Mouse (Mus musculus) c-Kit-positive CD71-positive TER-119-negative erythroid progenitor cells, embryonic 14.5 days (primary cell): ENCODE measurements at regions not wholly inside any gene's neighbourhood (a gene's known extent, or its start where the extent isn't known, plus 50 kb on each side); places are given as distances from the start of the nearest gene placed in this dataset.

Source experiments
- DNase-seq: peaks from one replicate; pipeline ENCODE4 v3.0.0-alpha.2; 2013; ENCODE audit warnings: low read depth

DNA sequence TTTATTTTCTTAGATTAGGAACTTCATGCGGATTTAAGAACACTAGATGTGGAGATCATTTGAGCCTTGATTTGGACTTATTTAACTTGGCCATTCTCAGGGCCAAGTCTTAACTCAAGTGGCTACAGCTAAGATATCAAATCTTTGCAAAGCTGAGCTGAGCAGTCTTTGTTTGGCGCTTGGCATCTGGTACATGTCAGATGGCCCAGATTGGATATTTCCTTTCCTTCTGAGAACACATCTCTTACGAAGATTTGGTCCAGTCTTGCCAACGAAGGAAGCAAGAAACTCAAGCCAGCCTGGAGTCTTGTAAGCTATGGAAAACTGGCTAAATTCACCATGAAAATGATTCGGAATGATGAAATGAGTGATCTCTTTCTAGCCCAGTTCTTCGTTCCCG lies 59.1 kb upstream of the Cdc42ep3 start:
- no peak for DNase-seq

DNA sequence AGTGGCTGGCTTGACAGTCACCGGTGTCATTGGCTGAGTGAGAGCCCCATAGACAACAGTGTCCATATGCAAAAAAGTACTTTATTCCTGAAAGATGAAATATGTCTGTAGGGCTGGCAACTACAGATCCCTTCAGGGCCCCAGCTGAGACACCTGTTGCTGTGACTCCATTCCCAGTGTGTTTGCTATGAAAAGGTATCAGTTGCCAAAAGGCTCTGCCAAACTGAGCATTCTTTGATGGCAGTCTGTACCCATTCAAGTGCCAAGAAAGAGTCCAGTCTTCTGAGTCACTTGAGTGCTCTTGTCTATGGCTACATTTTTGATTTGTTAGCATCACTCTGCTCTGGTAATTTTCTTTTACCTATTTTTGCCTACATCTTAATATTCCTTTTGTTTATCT lies 63.1 kb upstream of the Cdc42ep3 start:
- no peak for DNase-seq

DNA sequence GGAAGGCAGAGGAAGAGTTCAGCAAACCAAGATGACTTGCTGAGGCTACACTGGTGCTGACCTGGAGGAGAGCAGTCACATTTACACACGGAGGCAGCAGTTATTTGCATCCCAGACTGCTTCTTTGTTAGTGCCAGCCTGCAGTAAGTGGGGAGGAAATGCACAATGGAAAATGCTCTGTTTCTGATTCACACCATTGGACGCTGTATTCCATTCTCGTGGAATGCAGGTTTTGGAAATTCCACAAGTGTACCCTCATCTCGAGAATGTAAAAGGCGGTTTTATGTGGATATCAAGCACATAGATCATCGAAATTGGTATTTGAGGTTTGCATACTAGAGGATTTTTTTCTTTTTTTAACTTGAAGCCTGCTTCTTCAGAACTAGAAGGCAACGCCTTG lies 66.7 kb upstream of the Cdc42ep3 start:
- DNase-seq = no peak

DNA sequence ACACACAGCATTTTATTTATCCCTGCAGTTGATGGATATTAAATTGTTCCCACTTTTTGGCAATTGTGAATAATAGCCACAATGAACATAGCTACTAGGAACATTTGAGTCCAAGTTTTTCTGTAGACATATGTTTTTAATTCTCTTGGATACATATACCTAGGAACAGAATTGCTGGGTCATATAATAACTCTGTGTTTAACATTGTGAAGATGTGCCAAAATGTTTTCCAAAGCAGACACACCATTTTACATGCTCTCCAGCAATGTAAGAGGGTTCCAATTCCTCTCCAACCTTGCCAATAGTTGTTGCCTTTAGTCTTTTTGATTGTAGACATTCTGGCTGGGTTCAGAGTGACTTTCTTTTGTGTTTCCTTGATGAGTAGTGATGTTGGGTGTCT lies 84.3 kb upstream of the Cdc42ep3 start:
- DNase-seq = no peak

DNA sequence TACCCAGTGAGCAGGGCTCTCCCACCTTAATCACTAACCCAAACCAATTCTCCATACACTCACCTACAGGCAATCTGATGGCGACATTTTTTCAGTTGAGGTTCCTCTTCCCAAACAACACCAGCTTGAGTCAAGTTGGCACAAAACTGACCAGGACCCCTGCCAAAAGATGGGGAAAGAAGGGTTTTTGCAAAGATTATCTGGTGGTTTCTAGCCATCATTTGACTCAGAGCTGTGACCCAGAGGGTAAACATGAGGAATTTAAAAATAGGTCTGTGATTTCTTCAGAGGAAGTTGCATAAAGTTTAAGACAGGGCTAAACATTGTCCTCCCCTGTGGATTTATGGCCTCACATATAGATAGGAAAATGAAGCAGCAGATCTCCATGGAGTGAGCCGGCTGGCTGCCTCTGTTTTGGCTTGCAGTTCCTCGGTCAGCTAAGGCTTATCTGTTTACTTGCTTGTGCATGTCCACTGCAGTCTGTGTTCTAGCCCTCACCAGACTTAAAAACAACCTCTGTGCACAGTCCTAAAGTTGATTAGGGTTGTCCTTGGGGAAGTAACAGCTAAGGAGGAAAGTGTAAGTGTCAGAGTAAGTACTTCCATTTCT lies 87.7 kb upstream of the Cdc42ep3 start:
- no peak for DNase-seq

DNA sequence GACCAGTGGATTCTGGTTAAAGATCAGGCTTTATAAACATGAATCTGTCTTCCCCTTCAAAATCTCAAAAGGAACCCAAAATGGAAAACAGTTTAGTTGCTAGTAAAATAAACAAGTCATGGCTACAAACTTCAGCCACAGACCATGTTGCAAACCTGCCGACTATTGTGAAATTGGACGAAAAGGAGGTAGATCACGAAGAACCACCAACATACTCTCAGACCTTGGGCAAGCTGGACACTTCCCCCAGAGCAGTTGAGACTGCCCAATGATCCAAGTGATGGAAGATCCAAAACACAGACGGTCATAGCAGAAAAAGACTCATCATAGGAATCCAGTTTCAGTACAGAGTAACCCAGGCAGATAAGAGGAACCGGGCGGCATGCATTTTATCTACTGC lies 92.3 kb upstream of the Cdc42ep3 start:
- DNase-seq = no peak

DNA sequence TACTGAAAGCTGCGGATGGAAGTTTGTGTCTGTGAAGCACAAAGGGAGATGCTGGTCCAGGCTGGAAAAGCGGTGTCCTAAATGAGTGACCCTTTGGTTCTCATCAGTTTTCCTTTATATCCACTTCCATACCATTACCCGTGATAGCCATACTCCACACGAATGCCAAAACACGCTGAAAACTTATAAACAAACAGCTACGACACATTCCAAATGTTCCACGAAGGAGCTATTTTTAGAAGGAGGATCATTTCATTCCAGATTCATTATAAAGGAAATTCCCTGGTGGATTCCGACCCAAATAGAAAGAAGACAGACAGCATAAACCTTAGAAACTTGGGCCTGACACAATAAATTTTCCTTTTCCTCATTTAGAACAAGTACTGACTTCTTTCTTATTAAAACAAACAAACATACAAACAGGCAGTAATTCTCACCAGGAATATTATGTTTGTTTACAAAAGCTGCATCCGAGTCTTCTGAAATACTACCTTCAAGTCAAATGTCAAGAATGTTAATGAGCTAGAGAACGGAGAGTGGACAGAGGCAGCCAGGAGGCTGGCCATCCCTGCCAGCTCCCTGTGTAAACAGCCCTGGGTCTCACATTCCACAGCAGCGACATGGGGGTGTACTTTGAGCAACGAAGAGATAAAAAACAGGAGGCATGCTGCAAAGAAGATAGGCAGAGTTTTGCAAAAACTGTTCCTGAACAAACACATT lies 96.4 kb upstream of the Cdc42ep3 start:
- DNase-seq = no peak

DNA sequence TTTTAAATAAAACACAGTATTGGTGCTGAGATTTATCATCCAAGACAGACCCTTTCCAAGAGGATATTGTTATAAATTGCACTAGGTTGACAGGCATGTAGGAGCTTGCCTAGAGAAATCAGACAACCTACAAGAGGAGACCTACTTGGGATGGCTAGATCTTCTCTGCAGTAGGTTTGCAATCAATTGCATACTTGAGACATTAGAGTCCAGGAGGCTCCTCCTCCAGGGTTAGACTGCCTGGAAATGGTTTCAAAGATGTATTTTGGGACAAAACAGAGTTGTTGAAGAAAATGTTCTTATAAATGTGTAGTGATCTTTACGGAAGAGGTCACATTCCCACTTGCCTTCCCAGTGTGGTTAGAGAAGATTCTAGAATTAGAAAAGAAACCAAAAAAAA lies 98.9 kb upstream of the Cdc42ep3 start:
- no peak for DNase-seq

DNA sequence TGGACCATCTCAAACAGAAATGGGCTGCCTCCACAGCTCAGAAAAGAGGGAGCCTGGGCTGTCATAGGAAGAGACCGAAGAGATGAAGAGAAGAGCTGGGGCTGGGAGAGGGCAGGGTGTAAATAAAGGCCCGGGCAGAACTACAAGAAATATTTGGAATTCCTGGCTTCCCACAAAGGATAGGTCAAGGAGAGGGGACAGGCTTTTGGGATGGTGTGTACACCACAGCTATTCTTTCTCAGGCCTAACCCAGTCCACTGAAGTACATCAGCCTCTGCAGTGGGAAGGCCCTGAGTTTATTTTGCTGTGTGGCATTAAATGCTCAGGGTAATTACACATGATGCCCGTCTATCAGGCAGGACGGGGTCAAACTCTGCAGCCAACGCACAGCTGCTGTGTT lies 99.6 kb upstream of the Cdc42ep3 start:
- no peak for DNase-seq

DNA sequence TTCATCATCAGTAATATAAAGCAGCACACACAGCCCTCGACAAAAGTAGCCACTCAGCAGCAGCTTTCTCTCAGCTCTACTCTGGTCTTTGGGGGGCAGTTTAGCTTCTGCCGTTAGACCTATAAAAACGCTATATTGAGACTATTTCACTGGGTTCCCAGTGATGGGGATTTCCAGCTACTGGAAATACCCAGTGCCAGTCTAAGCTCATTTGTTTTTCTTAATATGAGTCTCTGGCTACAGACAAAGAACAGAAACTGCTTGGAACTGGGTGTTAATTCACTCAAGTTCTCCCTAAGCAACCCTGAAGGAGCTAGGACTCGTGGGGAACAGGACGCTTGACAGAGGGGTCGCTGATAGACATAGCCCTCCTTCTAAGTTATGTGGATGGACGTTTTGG lies 100.3 kb upstream of the Cdc42ep3 start:
- no peak for DNase-seq

DNA sequence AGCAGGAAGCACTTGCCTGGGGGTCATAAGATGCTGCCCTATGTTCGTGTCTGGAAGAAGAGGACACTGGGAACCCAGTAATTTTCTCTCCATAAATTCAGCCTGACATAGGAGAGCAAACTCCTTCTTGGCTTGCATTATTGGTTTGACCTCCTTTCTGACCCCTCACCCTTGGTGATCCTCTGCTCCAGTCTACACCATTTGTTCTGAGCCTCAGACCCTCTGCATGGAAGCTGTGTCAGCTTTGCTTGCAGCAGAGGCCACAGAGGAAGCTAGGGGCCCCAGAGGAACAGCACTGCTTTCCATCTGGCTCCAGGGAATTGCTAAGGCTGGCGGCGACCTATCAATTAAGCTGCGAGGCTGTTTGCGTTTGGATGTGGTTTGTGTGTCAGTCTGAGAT lies 102.7 kb upstream of the Cdc42ep3 start:
- no peak for DNase-seq

DNA sequence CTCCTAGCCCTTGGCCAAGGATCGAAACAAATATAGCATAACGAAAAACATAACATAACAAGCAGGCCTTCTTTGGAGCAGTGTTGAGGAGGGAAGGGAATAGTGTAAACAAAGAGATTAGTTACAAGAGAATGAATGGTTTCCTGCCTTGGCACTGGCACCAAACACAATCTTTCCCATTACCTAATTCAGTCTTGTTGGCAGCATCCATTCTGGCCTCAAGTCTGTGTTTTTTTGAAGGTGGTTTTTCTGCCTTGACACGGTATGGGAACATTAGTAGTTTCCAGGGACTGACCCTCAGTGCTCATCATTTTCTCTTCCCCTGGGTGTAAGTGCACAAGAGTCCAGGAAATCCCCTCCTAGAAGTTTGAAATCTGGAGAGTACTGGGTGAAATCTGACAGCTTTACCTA lies 106.8 kb upstream of the Cdc42ep3 start:
- DNase-seq = no peak

DNA sequence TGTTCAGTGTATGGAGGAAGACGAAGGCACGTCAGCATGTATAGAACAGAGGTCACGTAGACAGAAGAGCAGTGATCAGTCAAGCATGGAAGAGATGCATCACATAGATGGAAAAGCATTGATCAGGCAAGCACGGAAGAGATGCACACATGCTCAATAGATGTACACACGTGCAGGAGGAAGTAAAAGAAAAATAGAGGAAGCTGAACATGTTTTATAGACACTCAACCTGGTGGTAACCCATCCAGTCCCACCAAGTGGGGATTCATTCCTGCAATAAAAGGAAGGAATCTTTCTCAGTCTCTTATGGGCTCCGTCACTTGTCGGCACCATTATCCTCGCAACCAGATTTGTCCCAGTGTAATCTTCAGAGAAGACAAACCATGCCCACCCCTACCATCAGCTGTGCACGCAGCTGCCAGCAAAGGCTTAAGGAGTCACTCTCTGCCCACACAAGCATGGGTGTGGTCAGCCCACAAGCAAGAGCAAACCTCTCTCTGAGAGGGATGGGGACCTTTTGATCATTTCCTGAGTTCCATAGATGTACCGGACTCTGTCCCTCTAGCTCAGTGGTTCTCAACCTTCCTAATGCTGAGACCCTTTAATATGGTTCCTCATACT lies 108.3 kb upstream of the Cdc42ep3 start:
- no peak for DNase-seq

DNA sequence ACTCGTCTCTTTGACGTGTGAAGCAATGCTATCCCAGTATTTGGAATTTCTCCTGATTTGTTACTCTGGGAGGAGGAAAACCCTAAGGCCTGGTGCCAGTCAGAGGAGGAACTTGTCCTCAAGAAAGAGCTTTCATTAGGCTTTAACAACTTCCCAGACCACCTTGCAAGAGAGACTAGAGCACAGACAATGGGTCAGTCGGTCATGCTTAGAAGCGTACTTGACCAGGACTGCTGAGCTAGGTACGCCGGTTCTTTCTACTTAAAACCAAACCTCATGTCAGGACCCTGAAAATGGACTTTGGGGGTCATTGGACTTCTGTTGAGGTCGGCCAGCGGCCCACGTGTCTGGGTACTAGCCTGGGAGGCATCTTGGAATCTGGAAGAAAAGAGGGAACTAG lies 110.8 kb upstream of the Cdc42ep3 start:
- DNase-seq = no peak

DNA sequence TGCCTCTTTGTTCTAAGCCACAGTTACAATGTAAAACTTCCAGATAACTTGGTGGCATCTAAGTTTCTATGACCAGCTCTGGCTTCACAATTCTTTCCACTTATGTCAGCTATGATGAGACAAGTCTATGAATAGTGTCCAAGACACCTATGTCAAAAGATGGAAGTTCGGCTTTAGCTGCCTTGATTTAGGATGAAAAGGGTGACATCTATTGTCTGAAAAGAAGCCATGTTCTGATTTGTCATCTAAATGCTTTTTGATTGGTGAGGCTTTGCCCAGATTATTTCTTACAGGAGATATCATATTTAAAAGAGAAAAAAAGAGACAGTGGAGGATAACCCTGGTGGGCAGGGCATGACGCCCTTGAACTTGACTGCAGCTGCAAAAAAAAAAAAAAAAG lies 116.7 kb upstream of the Cdc42ep3 start:
- no peak for DNase-seq

DNA sequence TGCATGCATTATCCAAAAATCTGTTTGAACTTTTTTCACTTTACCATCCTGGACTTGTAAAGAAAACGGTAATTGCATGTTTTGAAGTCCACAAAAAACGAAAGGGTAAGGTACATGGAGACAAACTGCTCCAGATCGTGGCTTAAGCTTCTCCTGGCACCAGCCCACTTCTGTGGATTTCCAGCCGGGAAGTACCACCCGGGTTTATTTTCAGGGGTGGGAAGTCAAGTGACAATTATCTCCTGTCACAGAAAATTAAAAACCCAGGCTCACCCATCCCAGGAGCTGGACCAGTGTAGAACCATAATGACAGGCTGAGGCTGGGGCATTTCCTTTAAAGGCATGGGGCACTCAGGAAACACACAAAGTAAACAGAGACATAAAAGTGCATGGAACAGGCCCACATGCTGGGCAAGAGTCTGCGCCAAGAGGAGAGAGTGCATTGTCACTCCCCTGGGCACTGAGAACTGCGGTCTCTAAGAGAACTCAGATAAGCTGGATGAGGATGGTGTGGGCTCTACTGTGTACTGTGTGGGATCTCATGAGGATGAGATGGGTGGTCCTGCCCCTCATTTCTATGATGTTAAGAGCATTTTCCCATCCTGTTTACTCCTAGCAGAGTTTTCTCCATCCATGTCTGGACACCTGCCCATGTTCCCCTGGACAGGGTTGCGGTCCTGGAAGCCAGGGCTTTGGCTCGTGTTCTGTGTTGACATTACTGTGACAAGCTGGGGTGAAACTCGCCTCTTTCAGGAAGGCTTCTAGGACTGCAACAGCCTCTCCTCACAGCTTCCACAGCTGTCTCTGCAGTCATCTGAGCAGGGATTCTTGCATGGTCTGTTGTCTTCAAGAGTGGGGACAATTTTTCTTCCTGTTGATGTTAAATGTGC lies 117.5 kb upstream of the Cdc42ep3 start:
- no peak for DNase-seq

DNA sequence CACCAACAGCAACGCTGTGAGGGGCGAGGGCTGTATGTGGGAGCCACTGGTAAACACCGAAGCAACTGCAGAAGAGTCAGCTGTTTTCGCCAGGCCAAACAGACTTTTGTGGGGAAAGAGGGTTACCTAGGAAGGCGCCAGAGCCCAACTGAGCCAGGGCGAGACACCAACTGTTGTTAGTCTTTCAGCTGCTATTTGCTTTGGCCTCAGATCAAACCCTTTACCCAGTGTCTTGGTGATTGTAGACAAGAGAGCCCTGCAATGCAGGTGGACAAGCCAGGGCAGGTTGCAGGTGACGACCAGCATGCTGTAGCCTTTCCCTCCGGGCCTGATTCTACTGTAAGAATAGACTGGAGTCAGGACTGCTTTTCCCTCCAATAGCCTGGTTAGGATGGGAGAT lies 121.8 kb upstream of the Cdc42ep3 start:
- no peak for DNase-seq

DNA sequence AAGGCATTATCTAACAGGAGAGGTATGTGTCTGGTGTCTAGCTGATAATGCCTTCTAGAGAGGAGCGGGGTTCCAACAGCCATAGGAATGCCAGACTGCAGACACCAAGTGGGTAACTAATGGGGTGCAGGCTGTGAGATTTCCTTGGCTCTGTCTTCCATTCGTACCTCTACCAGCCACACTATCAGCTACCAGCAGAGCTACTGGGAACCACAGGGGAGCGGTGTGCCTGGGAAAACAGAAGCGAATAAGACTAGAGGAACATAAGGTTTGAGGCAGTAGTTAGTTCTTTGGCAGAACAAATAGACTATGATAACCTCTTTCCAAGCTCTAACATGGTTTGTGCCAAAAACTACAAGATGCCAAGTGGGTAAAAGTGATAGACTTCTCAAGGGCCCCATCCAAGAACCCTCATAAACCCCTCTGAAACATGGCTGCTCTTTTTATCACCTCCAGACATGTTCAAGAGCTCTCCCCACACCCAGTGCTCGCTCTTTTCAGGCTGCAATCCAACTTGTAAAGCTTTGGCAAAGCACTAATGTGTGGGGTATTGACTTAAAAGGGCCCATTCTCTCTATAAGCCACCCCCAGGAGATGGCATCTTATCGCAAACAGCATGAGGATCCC lies 126.3 kb upstream of the Cdc42ep3 start:
- DNase-seq = no peak

DNA sequence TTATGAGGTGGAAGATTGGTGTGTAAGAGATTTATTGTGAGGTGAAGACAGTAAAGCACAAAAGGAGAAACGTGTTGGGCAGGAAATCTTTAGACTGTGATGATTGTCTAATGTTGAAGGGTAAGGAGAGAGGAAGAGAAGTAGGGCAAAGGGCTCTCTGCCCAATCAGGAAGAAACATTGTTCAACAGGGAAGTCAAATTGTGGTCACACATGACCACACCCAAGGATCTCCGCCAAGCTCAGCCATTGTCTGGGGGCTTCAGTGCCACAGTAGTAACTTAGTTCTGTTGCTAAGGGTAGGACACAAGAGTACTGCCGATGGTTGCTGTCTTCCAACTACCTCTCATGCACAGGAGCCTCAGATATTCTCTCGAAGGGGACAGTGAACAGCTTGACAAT lies 127.0 kb upstream of the Cdc42ep3 start:
- DNase-seq = no peak

DNA sequence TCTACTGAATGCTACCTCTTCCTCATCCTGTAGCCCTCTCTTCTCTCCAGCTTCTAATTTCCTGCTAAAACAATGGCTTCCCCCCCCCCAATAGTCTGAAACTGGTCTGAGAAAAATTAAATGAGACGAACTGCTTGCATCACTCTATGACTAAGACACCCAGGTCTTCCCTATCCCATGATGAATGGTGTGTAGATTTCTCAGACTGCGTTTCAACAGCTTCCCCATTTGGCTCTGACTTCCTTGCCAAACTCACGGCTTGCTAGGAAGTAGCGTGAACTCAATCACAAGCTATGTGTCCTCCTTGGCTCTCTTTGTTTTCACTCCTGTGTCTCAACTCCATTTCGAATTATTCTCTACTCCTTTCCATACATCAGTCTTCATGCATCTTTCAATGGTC lies 126.4 kb upstream of the Rmdn2 start:
- no peak for DNase-seq

DNA sequence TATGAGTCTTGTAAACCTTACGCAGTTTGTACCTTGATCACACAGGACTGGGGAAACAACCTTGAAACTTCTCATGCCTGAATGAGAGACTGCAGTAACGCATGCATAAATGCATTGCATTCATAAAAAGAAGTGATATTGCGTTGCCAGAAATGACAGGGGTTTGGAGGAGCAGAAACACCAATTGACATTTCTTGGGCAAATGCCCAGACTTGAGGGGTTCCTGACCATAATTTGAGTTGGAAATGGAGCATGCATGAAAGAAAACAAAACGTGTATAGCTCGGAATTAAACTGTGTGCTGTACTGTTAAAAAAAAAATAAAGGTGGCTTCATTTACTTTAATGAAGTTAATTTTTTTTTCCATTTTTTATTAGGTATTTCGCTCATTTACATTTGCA lies 122.4 kb upstream of the Rmdn2 start:
- no peak for DNase-seq

DNA sequence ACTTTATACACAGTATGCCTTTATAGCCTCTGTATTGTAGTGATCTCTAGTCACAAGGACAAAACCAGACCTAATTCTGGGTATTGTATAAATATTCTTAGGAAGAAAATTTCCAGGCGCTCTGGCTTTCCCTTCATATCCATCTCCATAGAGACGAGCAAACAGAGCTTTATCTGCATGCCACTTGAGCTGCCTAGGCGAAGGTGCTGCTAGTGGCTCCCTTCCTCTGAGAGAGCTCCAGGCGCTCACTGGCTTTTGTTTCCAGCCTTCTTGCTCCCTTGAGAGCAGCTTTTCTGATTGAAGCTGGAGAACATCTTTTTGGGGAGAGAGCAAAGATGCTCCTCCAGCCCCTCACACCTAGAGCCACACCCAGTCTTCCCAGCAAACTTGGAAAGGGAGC lies 114.0 kb upstream of the Rmdn2 start:
- DNase-seq = no peak
